Mouse (Mus musculus) spleen, adult 2 months (tissue): ENCODE data around the gene Gm2431.

Experiments used
- CTCF ChIP-seq: fragments of 200-500 bp; IDR thresholded peaks from 2 replicates; pipeline ENCODE4 v1.5.1; 2011; ENCODE audit warnings: mild to moderate bottlenecking, inconsistent platforms; ENCODE audit not compliant: insufficient read depth, insufficient read length, insufficient replicate concordance; ENCODE audit errors: extremely low read depth
- POLR2A ChIP-seq: fragments of 200-500 bp; IDR thresholded peaks from 2 replicates; pipeline ENCODE4 v1.6.1; 2011; ENCODE audit warnings: low read depth, low read length, inconsistent platforms

DNA sequence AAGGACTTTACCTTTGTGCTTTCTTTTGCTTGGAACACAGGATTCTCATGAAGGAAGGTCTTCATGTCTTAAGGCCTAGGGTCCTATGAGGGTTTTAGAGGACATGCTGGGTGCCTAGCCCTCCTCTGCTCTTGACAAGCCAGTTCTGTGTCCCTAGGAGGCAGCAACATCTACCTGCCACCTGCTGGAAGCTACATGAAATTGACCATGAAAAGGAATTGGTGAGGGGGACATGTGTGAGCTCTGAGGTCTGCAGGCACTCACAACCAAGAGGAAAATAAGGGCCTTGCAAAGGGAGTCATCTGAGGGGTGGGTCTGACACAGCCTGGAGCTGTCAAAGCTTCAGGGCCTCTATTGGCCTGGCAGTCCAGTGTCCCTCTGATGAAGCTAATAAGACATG lies 37.3 kb upstream of the Gm2431 start:
- TF ChIP-seq CTCF (no peak), POLR2A (no peak)
